Mouse (Mus musculus) erythroblast, embryonic 14.5 days (primary cell): ENCODE measurements around the gene Arhgef7.

Experiments
- GATA1 ChIP-seq: IDR thresholded peaks from 2 replicates; pipeline ENCODE4 v1.6.1; 2012; ENCODE audit warnings: low read length, inconsistent platforms, mixed read lengths
- TAL1 ChIP-seq: IDR thresholded peaks from 3 replicates; pipeline ENCODE4 v1.6.1; 2012; ENCODE audit warnings: low read length, inconsistent platforms, mixed read lengths

- no peak for TF ChIP-seq GATA1
- no peak for TF ChIP-seq TAL1
Measured at GRCm38 (mm10) chr8:11687251-11687650, 40.3 kb upstream of the Arhgef7 start.
